In genomic region chr4:47630427-47630826, GRCm38 (mm10) we compare ENCODE assay signal across 20 mouse cellular contexts.
DNase-seq lines count a peak whose midpoint lies in the region; ATAC-seq lines count a peak whose summit lies in the region.
"Had no signal": no experiment of that assay in that cellular context is flagged by ENCODE, and none has a peak within 500 bp of the region (broad histone marks: within the 10 kb centered on the region; RNA-seq: fewer than 3 reads in every experiment).

No protein-coding gene starts in this region.

- H3K4me3 ChIP-seq in hindbrain, embryonic 11.5 days (ENCODE audit: low read depth, low read length), result no peak overlapping the region

- no peak overlapping the region for H3K27ac ChIP-seq in hindbrain, embryonic 11.5 days (ENCODE audit: low read depth, low read length)

- no peak overlapping the region for H3K4me2 ChIP-seq in hindbrain, embryonic 11.5 days (replicated peaks; ENCODE audit: low read depth, low read length)

- H3K9me3 ChIP-seq in hindbrain, embryonic 11.5 days (ENCODE audit: control insufficient read depth, low read length), result no peaks in the 10 kb centered on the region
- H3K9me3 ChIP-seq: G1E had no signal

- no peak overlapping the region for H3K9ac ChIP-seq in hindbrain, embryonic 11.5 days (ENCODE audit: low read depth, low read length)

- H3K36me3 ChIP-seq in hindbrain, embryonic 11.5 days (ENCODE audit: control insufficient read depth, insufficient read depth, low read length), result no peaks in the 10 kb centered on the region
- H3K36me3 ChIP-seq: G1E had no signal

- H3K4me1 ChIP-seq in hindbrain, embryonic 11.5 days (replicated peaks; ENCODE audit: control insufficient read depth, insufficient read depth, low read length), result no peaks in the 10 kb centered on the region

- H3K27me3 ChIP-seq in hindbrain, embryonic 11.5 days (ENCODE audit: control insufficient read depth, insufficient read depth, low read length), result no peaks in the 10 kb centered on the region
- H3K27me3 ChIP-seq: CH12.LX had no signal

- peak; percentile 58; the same call in 1 of the 2 replicates for ATAC-seq in granulocyte monocyte progenitor cell, adult 5-6 weeks (replicated peaks; ENCODE audit: poor library complexity, severe bottlenecking)
- ATAC-seq in inflammation-experienced regulatory T-cells, adult 6 months, result peak; percentile 17
- ATAC-seq in megakaryocyte, adult 5-6 weeks (ENCODE audit: poor library complexity, severe bottlenecking), result peak; percentile 74
- no peak for ATAC-seq in hindbrain, embryonic 11.5 days (ENCODE audit: low FRiP score)
- ATAC-seq: Patski had no signal

- peak; percentile 64 for DNase-seq in heart, adult 11 months
- no peak for DNase-seq in heart, adult 18-20 months
- no peak for DNase-seq in hindbrain, embryonic 11.5 days (ENCODE audit: low spot score)
- DNase-seq in spleen, postnatal 14 days (ENCODE audit: low spot score in 2 of 2), result no peak
- no peak for DNase-seq in lung, postnatal 36 days
- DNase-seq: adrenal gland, adult 2 months; adrenal gland, adult 8-10 months; adrenal gland, postnatal 10 days; adrenal gland, postnatal 14 days; adrenal gland, postnatal 25 days; adrenal gland, postnatal 36 days; B cell, adult 2 months; cerebellum, adult 11 months; cerebellum, adult 11-12 months had no signal

- 76% methylated on average over 1 of the region's 1 CpGs for WGBS in hindbrain, embryonic 11.5 days
